Mouse (Mus musculus) C2C12 (cell line): Measurements from ENCODE around the gene H2-M10.5.

Experiments
- CTCF ChIP-seq: IDR thresholded peaks from one replicate; pipeline ENCODE4 v1.5.1; 2011; ENCODE audit not compliant: control insufficient read depth, insufficient read depth, insufficient read length
- MAX ChIP-seq: IDR thresholded peaks from one replicate; pipeline ENCODE4 v1.6.1; 2011; ENCODE audit warnings: mild to moderate bottlenecking, control low read depth

- TF ChIP-seq CTCF (no peak), MAX (no peak)
These were observed 8.9 kb upstream of the H2-M10.5 start for GRCm38 (mm10) chr17:36763816-36764215.
